Mouse (Mus musculus): ENCODE data around the gene Nin. TPM values are rescaled to one million over a fixed set of nuclear protein-coding genes. Genes with fewer than 3 reads are reported as not detected.
A peak's percentile ranks its signal among the peaks of the same experiment; 100 is the strongest.

The Nin gene
- total and polyA plus RNA-seq, 3 experiments, result 4.5 to 17.3 (median 13.7) TPM

DNA sequence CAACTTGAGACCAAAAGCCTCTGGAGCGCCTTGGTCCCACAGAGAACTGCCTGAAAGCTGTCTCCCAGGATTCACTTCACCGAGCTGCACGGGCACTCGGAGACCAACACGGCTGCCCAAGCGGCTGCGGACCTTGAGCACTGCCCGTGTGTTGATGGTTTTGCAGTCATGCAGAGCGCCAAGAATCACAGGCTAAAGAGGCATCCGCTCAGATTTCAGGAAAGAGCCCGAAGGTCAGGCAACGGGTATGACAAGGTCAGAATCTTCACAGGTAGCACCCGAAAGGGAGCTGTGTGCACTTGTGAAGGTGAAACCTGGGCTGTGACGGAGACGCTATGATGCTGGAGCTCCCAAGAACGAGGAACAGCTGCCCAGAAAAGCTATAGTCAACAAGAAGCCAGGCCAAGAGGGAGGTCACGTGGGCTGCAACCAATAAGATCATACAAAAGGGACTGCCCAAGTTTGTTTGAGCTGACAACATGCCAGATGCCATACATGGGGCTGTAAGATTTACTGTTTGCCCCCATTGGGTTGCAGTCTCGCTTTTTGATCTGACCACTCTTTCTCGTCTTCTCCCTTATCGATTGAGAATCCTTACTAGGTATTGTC, 21.2 kb upstream of the Nin start:
- 92% methylated on average over 20 of the region's 20 CpGs for WGBS
- no peak for TF ChIP-seq EP300 (IDR thresholded peaks at IDR 0.05; ENCODE audit: insufficient read depth, low read depth, low read length)
- TF ChIP-seq CTCF (IDR thresholded peaks at IDR 0.05), result no peak
- TF ChIP-seq POLR2A (IDR thresholded peaks at IDR 0.05; ENCODE audit: insufficient read depth, low read depth, low read length), result no peak
- no peak for DNase-seq
- no peaks in the 10 kb centered on the region for H3K36me3 ChIP-seq (ENCODE audit: control insufficient read depth, insufficient read depth, low read length)
- H3K27me3 ChIP-seq (ENCODE audit: control insufficient read depth, insufficient read depth, low read length), result no peaks in the 10 kb centered on the region
- H3K9ac ChIP-seq (ENCODE audit: low read depth, low read length), result no peak overlapping the region
- intact Hi-C loops (cut with DNase I), result no loop called here
- H3K27ac ChIP-seq, result no peak overlapping the region
- no peaks in the 10 kb centered on the region; the same call in 1 of the 2 replicates for H3K4me1 ChIP-seq (ENCODE audit: control insufficient read depth, insufficient read depth, low read length)
- no peak overlapping the region for H3K4me3 ChIP-seq
- no peaks in the 10 kb centered on the region for H3K79me2 ChIP-seq (replicated peaks; ENCODE audit: control insufficient read depth, insufficient read depth, low read length)

DNA sequence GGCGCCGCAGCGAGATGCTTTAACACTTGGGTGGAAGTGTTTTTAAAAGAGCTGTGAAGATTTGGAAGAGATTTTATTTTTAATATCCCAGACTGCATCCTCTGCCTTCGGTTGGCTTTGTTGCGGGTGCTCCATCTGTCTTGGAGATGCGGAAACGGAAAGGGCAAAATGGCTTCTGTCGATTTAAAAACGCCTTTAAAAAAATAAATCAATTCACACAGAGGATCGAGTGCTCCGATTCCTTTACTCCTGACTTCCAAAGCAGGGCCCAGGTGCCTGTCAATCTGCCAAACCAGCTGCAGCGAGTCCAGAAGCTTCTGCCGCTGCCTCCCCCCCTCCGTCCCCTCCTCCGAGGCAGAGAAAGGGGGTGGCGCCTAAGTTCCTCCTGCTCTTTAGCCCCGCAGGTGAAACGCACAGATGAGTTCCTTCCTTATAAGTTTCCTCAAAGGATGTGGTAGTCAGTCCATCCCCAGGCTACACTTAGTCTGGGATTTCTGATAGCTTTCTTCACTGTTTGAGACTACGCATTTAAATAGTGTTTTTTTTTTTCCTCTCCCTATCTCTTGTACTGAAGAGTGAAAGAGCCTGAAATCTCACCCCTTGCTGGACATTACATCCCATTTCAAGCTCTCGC, 17.6 kb upstream of the Nin start:
- H3K27me3 ChIP-seq (ENCODE audit: control insufficient read depth, insufficient read depth, low read length), result no peaks in the 10 kb centered on the region
- intact Hi-C loops (cut with DNase I), result no loop called here
- TF ChIP-seq CTCF (IDR thresholded peaks at IDR 0.05) (no peak), EP300 (IDR thresholded peaks at IDR 0.05; ENCODE audit: insufficient read depth, low read depth, low read length) (no peak), POLR2A (IDR thresholded peaks at IDR 0.05; ENCODE audit: insufficient read depth, low read depth, low read length) (no peak)
- no peak for DNase-seq
- no peak overlapping the region for H3K27ac ChIP-seq
- 53% methylated on average over 20 of the region's 20 CpGs for WGBS
- no peak overlapping the region for H3K9ac ChIP-seq (ENCODE audit: low read depth, low read length)
- H3K4me1 ChIP-seq (ENCODE audit: control insufficient read depth, insufficient read depth, low read length), result no peaks in the 10 kb centered on the region
- H3K79me2 ChIP-seq (replicated peaks; ENCODE audit: control insufficient read depth, insufficient read depth, low read length), result no peaks in the 10 kb centered on the region
- H3K36me3 ChIP-seq (ENCODE audit: control insufficient read depth, insufficient read depth, low read length), result no peaks in the 10 kb centered on the region
- H3K4me3 ChIP-seq, result no peak overlapping the region

DNA sequence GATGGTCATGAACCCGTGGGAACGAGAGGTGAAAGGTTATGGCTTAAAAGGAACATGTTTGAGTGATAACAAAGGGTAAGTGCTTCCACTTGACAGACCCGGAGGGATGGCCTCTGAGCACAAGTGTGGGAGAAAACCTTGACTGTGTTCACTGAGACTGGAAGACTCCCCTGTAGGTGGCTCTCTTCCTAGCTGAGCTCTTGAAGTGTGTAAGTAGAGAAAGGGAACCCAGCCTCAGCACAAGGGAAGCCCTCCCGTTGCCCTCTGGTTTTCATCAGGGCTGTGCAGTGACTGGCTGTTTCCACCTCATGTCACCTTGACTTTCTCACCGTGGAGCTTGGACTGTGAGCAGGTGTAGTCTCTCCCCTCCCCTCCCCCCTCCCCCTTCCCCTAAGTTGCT, 15.6 kb upstream of the Nin start:
- WGBS, result 20% methylated on average over 5 of the region's 5 CpGs

DNA sequence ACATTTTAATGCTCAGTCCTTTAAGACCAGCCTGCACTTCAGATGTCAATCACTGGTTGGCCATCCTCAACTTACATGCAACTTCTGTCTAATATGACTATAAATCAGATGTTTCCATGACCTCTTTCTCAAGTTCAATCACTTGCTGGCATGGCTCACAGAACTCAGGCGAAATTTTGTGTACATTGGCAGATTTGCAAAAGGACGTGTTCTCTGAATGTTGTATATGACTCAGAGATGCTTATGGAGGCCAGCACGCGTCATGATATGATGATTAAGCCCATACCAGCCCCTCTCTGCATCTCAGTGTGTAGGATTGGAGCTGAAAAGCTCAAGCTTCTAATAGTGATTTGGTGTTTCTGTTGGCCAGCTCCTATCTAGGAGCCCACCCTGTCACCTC, 13.1 kb upstream of the Nin start:
- H3K27ac ChIP-seq, result no peak overlapping the region
- no peak for DNase-seq
- H3K4me1 ChIP-seq (ENCODE audit: control insufficient read depth, insufficient read depth, low read length), result no peaks in the 10 kb centered on the region
- H3K79me2 ChIP-seq (replicated peaks; ENCODE audit: control insufficient read depth, insufficient read depth, low read length), result no peaks in the 10 kb centered on the region
- H3K27me3 ChIP-seq (ENCODE audit: control insufficient read depth, insufficient read depth, low read length), result no peaks in the 10 kb centered on the region
- intact Hi-C loops (cut with DNase I), result no loop called here
- WGBS, result 79% methylated on average over 4 of the region's 4 CpGs
- no peak for TF ChIP-seq POLR2A (IDR thresholded peaks at IDR 0.05; ENCODE audit: insufficient read depth, low read depth, low read length)
- TF ChIP-seq CTCF (IDR thresholded peaks at IDR 0.05), result no peak
- TF ChIP-seq EP300 (IDR thresholded peaks at IDR 0.05; ENCODE audit: insufficient read depth, low read depth, low read length), result no peak
- H3K36me3 ChIP-seq (ENCODE audit: control insufficient read depth, insufficient read depth, low read length), result no peaks in the 10 kb centered on the region
- H3K4me3 ChIP-seq, result no peak overlapping the region
- H3K9ac ChIP-seq (ENCODE audit: low read depth, low read length), result no peak overlapping the region

More for the DNA sequence above, 15.6 kb upstream of the Nin start:
- TF ChIP-seq POLR2A (IDR thresholded peaks at IDR 0.05; ENCODE audit: insufficient read depth, low read depth, low read length) (no peak), CTCF (IDR thresholded peaks at IDR 0.05) (peak; percentile 60), EP300 (IDR thresholded peaks at IDR 0.05; ENCODE audit: insufficient read depth, low read depth, low read length) (no peak)
- H3K9ac ChIP-seq (ENCODE audit: low read depth, low read length), result no peak overlapping the region
- no peaks in the 10 kb centered on the region for H3K4me1 ChIP-seq (ENCODE audit: control insufficient read depth, insufficient read depth, low read length)
- H3K4me3 ChIP-seq, result no peak overlapping the region
- H3K79me2 ChIP-seq (replicated peaks; ENCODE audit: control insufficient read depth, insufficient read depth, low read length), result no peaks in the 10 kb centered on the region
- H3K27me3 ChIP-seq (ENCODE audit: control insufficient read depth, insufficient read depth, low read length), result no peaks in the 10 kb centered on the region
- no peak overlapping the region for H3K27ac ChIP-seq
- intact Hi-C loops (cut with DNase I), result no loop called here
- H3K36me3 ChIP-seq (ENCODE audit: control insufficient read depth, insufficient read depth, low read length), result no peaks in the 10 kb centered on the region
- DNase-seq, result no peak

DNA sequence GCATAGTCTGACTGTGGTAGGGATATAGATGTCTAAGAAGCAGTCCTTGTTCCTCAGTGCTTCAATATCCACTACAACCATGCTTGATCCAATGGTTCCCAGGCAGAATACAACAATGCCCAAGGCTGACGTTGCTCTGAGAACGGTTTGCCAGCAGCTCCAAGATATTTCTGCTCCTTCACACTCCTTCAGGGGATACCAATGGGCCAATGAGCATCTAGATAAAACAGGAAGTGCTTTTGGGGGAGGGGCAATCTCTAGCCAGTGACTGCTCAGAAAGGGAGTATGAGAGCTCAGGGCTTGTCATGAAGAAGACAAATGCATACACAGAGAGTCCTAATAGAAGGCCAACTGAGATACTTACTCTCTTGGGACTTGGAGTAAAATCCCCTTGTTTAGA, 6.0 kb upstream of the Nin start:
- Histone ChIP-seq H3K79me2 (replicated peaks; ENCODE audit: control insufficient read depth, insufficient read depth, low read length) (no peaks in the 10 kb centered on the region), H3K4me1 (ENCODE audit: control insufficient read depth, insufficient read depth, low read length) (no peaks in the 10 kb centered on the region), H3K27ac (no peak overlapping the region), H3K4me3 (no peak overlapping the region), H3K36me3 (ENCODE audit: control insufficient read depth, insufficient read depth, low read length) (no peaks in the 10 kb centered on the region), H3K9ac (ENCODE audit: low read depth, low read length) (no peak overlapping the region), H3K27me3 (ENCODE audit: control insufficient read depth, insufficient read depth, low read length) (no peaks in the 10 kb centered on the region)
- TF ChIP-seq POLR2A (IDR thresholded peaks at IDR 0.05; ENCODE audit: insufficient read depth, low read depth, low read length) (no peak), EP300 (IDR thresholded peaks at IDR 0.05; ENCODE audit: insufficient read depth, low read depth, low read length) (no peak), CTCF (IDR thresholded peaks at IDR 0.05) (no peak)
- WGBS, result 24% methylated on average over 2 of the region's 2 CpGs
- no peak for DNase-seq
- intact Hi-C loops (cut with DNase I), result no loop called here

DNA sequence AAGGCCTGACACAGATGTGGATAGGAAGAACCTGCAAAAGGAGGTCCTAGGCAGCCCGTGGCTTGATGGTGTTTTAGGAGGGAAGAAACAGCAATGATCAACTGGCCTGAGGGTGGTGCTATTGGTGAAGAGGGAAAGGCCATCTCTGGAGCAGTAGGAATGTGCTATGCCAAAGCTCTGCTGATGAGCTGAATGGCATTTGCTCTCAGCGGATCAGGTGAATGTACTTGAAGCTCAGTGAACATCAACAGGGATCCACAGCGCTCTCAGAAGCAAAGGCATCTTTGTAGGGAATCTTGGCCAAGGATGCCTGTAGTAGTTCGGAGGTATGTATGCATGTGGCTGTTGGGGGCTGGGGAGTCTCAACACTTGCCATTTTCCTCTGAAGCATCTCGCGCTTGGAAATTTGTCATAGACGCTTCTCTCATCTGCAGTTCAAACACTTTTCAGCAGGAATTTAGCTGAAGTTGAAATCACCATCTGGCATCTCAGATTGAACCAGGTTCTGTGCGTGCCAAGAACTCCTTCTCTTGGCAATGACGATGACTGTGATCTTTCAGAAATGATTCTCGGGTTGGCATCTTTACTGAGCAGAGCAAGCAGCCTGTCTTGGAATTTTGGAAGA, 5.3 kb upstream of the Nin start:
- intact Hi-C loops (cut with DNase I), result no loop called here
- 88% methylated on average over 10 of the region's 10 CpGs for WGBS

More for the DNA sequence above, 5.3 kb upstream of the Nin start:
- H3K4me1 ChIP-seq (ENCODE audit: control insufficient read depth, insufficient read depth, low read length), result no peaks in the 10 kb centered on the region
- no peak overlapping the region for H3K9ac ChIP-seq (ENCODE audit: low read depth, low read length)
- no peak for DNase-seq
- H3K4me3 ChIP-seq, result no peak overlapping the region
- H3K27me3 ChIP-seq (ENCODE audit: control insufficient read depth, insufficient read depth, low read length), result no peaks in the 10 kb centered on the region
- TF ChIP-seq POLR2A (IDR thresholded peaks at IDR 0.05; ENCODE audit: insufficient read depth, low read depth, low read length), result no peak
- TF ChIP-seq CTCF (IDR thresholded peaks at IDR 0.05), result 0 out of 2 replicates have a peak, but pooled peaks have one; percentile 11
- H3K79me2 ChIP-seq (replicated peaks; ENCODE audit: control insufficient read depth, insufficient read depth, low read length), result no peaks in the 10 kb centered on the region
- no peak overlapping the region for H3K27ac ChIP-seq
- no peaks in the 10 kb centered on the region for H3K36me3 ChIP-seq (ENCODE audit: control insufficient read depth, insufficient read depth, low read length)

Data from heart, adult 2 months (tissue).